Mouse (Mus musculus) liver, embryonic 14.5 days (tissue): Measurements from ENCODE around the gene Fitm2.

ENCODE experiments used
- CTCF ChIP-seq: IDR thresholded peaks from 2 replicates; pipeline ENCODE4 v1.5.1; 2016; ENCODE audit warnings: antibody characterized with exemption, low read depth, control low read depth
- EP300 ChIP-seq: IDR thresholded peaks from 2 replicates; pipeline ENCODE4 v1.6.1; 2016; ENCODE audit warnings: antibody characterized with exemption, low read depth

DNA sequence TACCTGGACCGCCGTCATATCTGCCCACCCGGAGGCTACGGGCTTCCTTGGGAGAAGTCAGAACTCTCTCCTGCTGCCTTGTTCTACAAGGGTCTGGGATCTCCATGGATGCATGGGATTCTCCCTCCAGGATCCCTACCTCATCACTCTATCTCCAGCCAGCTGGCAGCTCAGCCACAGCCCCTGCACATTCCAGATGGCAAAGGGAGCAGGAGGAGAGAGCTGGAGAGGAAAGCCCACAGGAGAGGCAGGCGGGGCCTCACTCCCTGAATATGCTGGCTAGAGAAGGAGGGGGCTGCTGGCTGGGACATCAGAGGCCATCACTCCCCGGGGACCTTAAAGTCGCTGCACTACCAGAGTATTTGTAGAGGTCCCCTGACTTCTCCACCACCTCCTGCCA is 18.9 kb upstream of the Fitm2 start:
- TF ChIP-seq EP300 (no peak), CTCF (no peak)
